Mouse (Mus musculus) kidney, adult 2 months (tissue): ENCODE results near the gene Piezo1.

Experiments used
- CTCF ChIP-seq: fragments of 200-500 bp; conservative IDR thresholded peaks from 2 replicates; pipeline ENCODE4 v1.5.1; 2011; ENCODE audit warnings: low read depth, mild to moderate bottlenecking, control low read depth, low read length, moderate library complexity, mixed read lengths; ENCODE audit not compliant: insufficient read depth, insufficient read length
- POLR2A ChIP-seq: fragments of 200-500 bp; IDR thresholded peaks from one replicate; pipeline ENCODE4 v1.6.1; 2011; ENCODE audit warnings: low read depth, low read length, control low read depth

DNA sequence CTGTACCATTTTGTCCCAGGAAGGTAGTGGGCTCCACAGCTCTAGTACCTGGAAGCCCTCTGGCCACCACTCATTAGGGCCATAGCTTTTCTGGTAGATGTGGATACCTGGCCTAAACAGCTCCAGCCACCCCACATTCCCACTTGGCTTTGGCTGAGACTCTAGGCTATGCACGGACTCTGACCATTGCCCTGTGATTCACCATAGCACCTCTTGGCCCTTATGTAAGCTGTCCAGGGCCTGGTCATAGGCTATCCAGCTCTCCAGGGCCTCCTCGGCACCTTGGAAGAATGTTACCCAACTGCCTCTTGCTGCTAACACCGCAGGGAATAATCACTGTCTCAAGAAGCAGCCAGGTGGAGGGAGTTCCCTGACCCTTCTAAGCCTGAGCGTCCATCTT lies 22.0 kb downstream of the Piezo1 start:
- no peak for TF ChIP-seq CTCF
- TF ChIP-seq POLR2A, result no peak
